Comparison of ENCODE assay signal across 12 mouse cellular contexts in the genomic region with DNA sequence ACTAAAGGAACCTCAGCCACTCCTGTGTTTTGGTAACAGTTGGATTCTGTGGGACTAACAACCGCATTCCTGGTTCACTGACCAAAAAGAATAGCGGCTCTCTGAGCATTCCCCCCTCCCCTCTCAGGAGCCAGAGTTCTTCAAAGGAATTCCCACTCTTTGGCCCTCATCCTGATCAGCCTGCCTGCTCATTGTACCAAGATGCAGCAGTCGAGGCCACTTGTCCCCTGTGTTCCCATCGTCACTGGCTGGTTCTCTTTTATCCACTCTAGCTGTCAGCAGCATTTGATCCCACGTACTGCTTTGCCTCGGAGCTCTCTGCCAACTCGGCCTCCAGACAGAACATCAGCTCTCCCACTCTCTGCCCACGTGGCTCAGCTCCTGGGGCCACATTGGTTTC. TPM values are rescaled to one million over a fixed set of nuclear protein-coding genes. Genes with fewer than 3 reads are reported as not detected.
DNase-seq lines count a peak whose midpoint lies in the region; ATAC-seq lines count a peak whose summit lies in the region.
"Had no signal": no experiment of that assay in that cellular context is flagged by ENCODE, and none has a peak within 500 bp of the region (broad histone marks: within the 10 kb centered on the region; RNA-seq: fewer than 3 reads in every experiment).

No protein-coding gene starts in this region.

- H3K9ac ChIP-seq in heart, embryonic 11.5 days (ENCODE audit: low read depth, low read length): no peak overlapping the region
- no peak overlapping the region for H3K9ac ChIP-seq in hindbrain, embryonic 11.5 days (ENCODE audit: low read depth, low read length)
- H3K9ac ChIP-seq: liver, embryonic 14.5 days had no signal

- no peak overlapping the region for H3K4me2 ChIP-seq in heart, embryonic 11.5 days
- H3K4me2 ChIP-seq in hindbrain, embryonic 11.5 days (replicated peaks; ENCODE audit: low read depth, low read length): no peak overlapping the region

- H3K27me3 ChIP-seq in heart, embryonic 11.5 days (ENCODE audit: control insufficient read depth, insufficient read depth, low read length): no peaks in the 10 kb centered on the region
- H3K27me3 ChIP-seq in hindbrain, embryonic 11.5 days (ENCODE audit: control insufficient read depth, insufficient read depth, low read length): no peaks in the 10 kb centered on the region

- no peaks in the 10 kb centered on the region for H3K36me3 ChIP-seq in heart, embryonic 11.5 days (ENCODE audit: control insufficient read depth, insufficient read depth, low read length)
- H3K36me3 ChIP-seq in hindbrain, embryonic 11.5 days (ENCODE audit: control insufficient read depth, insufficient read depth, low read length): no peaks in the 10 kb centered on the region

- no peak overlapping the region for H3K27ac ChIP-seq in heart, embryonic 11.5 days (ENCODE audit: low read depth, low read length)
- no peak overlapping the region for H3K27ac ChIP-seq in hindbrain, embryonic 11.5 days (ENCODE audit: low read depth, low read length)
- H3K27ac ChIP-seq: liver, embryonic 14.5 days had no signal

- ATAC-seq in heart, embryonic 11.5 days (replicated peaks; ENCODE audit: insufficient number of reproducible peaks, low FRiP score, low TSS enrichment): 0 out of 2 replicates have a peak, but pooled peaks have one; percentile 43
- ATAC-seq in hindbrain, embryonic 11.5 days (ENCODE audit: low FRiP score): peak; percentile 56
- ATAC-seq in inflammation-experienced regulatory T-cells, adult 6 months: no peak
- ATAC-seq: intestine, postnatal 0 days had no signal

- WGBS in heart, embryonic 11.5 days (ENCODE audit: insufficient replicate concordance): 34% methylated on average over 8 of the region's 8 CpGs
- 27% methylated on average over 8 of the region's 8 CpGs for WGBS in hindbrain, embryonic 11.5 days

- 0 out of 2 replicates have a peak, but pooled peaks cover 4% of the 10 kb centered on the region for H3K4me1 ChIP-seq in heart, embryonic 11.5 days (ENCODE audit: control insufficient read depth, insufficient read depth, low read length)
- no peaks in the 10 kb centered on the region for H3K4me1 ChIP-seq in hindbrain, embryonic 11.5 days (replicated peaks; ENCODE audit: control insufficient read depth, insufficient read depth, low read length)

- no peak for DNase-seq in heart, adult 9 months (ENCODE audit: low spot score in 2 of 2)
- peak; percentile 26 for DNase-seq in right cerebral cortex, adult 18-20 months
- DNase-seq in right cerebral cortex, postnatal 25 days: no peak
- DNase-seq in hindbrain, embryonic 11.5 days (ENCODE audit: low spot score): peak; percentile 31
- peak; percentile 79 for DNase-seq in retina, postnatal 1 day
- no peak for DNase-seq in gastrocnemius, postnatal 4 days (ENCODE audit: low spot score in 2 of 2)
- DNase-seq: adrenal gland, postnatal 14 days; cerebellum, adult 2 months had no signal

- H3K9me3 ChIP-seq in heart, embryonic 11.5 days (replicated peaks; ENCODE audit: control insufficient read depth, low read length): no peaks in the 10 kb centered on the region
- H3K9me3 ChIP-seq in hindbrain, embryonic 11.5 days (ENCODE audit: control insufficient read depth, low read length): no peaks in the 10 kb centered on the region

- H3K4me3 ChIP-seq in heart, embryonic 11.5 days (ENCODE audit: low read depth, low read length): no peak overlapping the region
- no peak overlapping the region for H3K4me3 ChIP-seq in hindbrain, embryonic 11.5 days (ENCODE audit: low read depth, low read length)

RNA-seq across cellular contexts. Expression of a gene that starts 41.3 kb away (rescaled TPM):
- polyA plus RNA-seq in heart, embryonic 11.5 days (2014; fragmentation: Nextera tagmentation; extraction: Ambion mirVana): not detected in 2 replicates
- polyA plus RNA-seq in hindbrain, embryonic 11.5 days (2014; fragmentation: Nextera tagmentation; extraction: Ambion mirVana): not detected in 2 replicates
- under 1 TPM in 1 of 2 experiments, not detected in 1; 0.37 TPM for total RNA-seq in gastrocnemius, postnatal 4 days (2021)
- polyA plus RNA-seq in inflammation-experienced regulatory T-cells, adult 6 months (2017; shearing (Covaris generic)): not detected

Comparison
In these comparisons a context has a peak if more than half of its experiments do, and no peak if none do; other contexts are left out.
1. DNase-seq: peak in right cerebral cortex, adult 18-20 months (single experiment), hindbrain, embryonic 11.5 days (single experiment) and retina, postnatal 1 day (single experiment); none in heart, adult 9 months (0 of 2), right cerebral cortex, postnatal 25 days (single experiment) and gastrocnemius, postnatal 4 days (0 of 2).